Mouse (Mus musculus) forebrain, embryonic 16.5 days (tissue): ENCODE measurements around the gene Abca9. TPM values are rescaled to one million over a fixed set of nuclear protein-coding genes. Genes with fewer than 3 reads are reported as not detected.

Source experiments
- ATAC-seq: fragments of 200-750 bp; cut with Nextera tagmentation; 2 replicates; pipeline ENCODE4 v1.8.0; 2017; ENCODE audit warnings: mild to moderate bottlenecking, moderate library complexity
- H3K27ac ChIP-seq: fragments of 300-500 bp; sonication (generic); 2 replicates; pipeline ENCODE4 v1.5.1; 2014; ENCODE audit warnings: low read length, control low read depth
- H3K27me3 ChIP-seq: fragments of 300-500 bp; sonication (generic); replicated peaks from 2 replicates; pipeline ENCODE4 v1.6.1; 2014; ENCODE audit warnings: low read length; ENCODE audit not compliant: control insufficient read depth, insufficient read depth
- H3K36me3 ChIP-seq: fragments of 300-500 bp; sonication (generic); 2 replicates; pipeline ENCODE4 v1.6.1; 2014; ENCODE audit not compliant: control insufficient read depth, insufficient read depth
- H3K4me1 ChIP-seq: fragments of 300-500 bp; sonication (generic); replicated peaks from 2 replicates; pipeline ENCODE4 v1.6.1; 2014; ENCODE audit warnings: low read length; ENCODE audit not compliant: control insufficient read depth, insufficient read depth
- H3K4me2 ChIP-seq: fragments of 300-500 bp; sonication (generic); 2 replicates; pipeline ENCODE4 v1.6.1; 2014; ENCODE audit warnings: mild to moderate bottlenecking, low read length, control low read depth
- H3K4me3 ChIP-seq: fragments of 300-500 bp; sonication (generic); replicated peaks from 2 replicates; pipeline ENCODE4 v1.5.1; 2014; ENCODE audit warnings: mild to moderate bottlenecking, low read length, control low read depth
- H3K9ac ChIP-seq: fragments of 300-500 bp; sonication (generic); replicated peaks from 2 replicates; pipeline ENCODE4 v1.6.1; 2014; ENCODE audit warnings: low read depth, low read length, control low read depth
- H3K9me3 ChIP-seq: fragments of 300-500 bp; sonication (generic); 2 replicates; pipeline ENCODE4 v1.6.1; 2016; ENCODE audit warnings: low read length; ENCODE audit not compliant: control insufficient read depth
- WGBS: fragments of 180-500 bp; shearing (Covaris S2); extraction: QIAGEN DNeasy Blood & Tissue Kit; methylation state at CpG from one replicate; pipeline ENCODE4 v1.1.7; 2014; 5-methylcytosine and 5-hydroxymethylcytosine counted together
- polyA plus RNA-seq: library from polyadenylated mRNA; unstranded; fragments of >200 nt; fragmentation: Nextera tagmentation; extraction: Ambion mirVana; gene quantifications from 2 replicates; pipeline ENCODE4 v1.2.1, GENCODE M21; 2015

The Abca9 gene
- polyA plus RNA-seq, 1 experiment from 2014 or later: 2.5 TPM

DNA sequence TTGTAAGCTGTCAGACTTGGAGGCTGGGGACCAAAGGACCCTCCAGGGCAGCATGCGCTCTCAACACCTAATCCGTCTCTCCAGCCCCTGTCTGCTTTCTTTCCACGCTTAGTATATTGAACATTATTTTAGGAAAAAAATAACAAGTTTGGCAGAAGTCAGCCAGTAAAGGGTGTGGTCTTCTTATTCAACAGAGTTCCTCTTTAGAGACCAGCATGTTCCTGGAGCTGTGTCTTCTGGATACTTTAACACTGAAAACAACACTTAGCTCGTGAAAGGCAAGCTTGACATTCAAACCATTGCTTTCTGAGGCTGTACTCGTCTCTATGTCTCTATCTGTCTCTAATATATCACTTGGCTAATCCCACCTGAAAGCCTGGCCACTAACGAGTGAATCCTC lies 10.9 kb downstream of the Abca9 start:
- no peaks in the 10 kb centered on the region for H3K9me3 ChIP-seq
- H3K4me2 ChIP-seq: no peak overlapping the region
- no peaks in the 10 kb centered on the region for H3K27me3 ChIP-seq
- no peak overlapping the region for H3K9ac ChIP-seq
- 69% methylated on average over 6 of the region's 6 CpGs for WGBS
- no peak overlapping the region for H3K27ac ChIP-seq
- no peaks in the 10 kb centered on the region for H3K36me3 ChIP-seq
- H3K4me1 ChIP-seq: no peaks in the 10 kb centered on the region
- ATAC-seq: no peak
- H3K4me3 ChIP-seq: no peak overlapping the region

- no peaks in the 10 kb centered on the region for H3K36me3 ChIP-seq
- no peak overlapping the region for H3K9ac ChIP-seq
- no peaks in the 10 kb centered on the region for H3K27me3 ChIP-seq
- 86% methylated on average over 11 of the region's 11 CpGs for WGBS
- H3K4me3 ChIP-seq: no peak overlapping the region
- no peak overlapping the region for H3K4me2 ChIP-seq
- no peaks in the 10 kb centered on the region for H3K9me3 ChIP-seq
- no peaks in the 10 kb centered on the region for H3K4me1 ChIP-seq
- no peak overlapping the region for H3K27ac ChIP-seq
- no peak for ATAC-seq
Observed at GRCm38 (mm10) chr11:110155985-110156384, 12.0 kb downstream of the Abca9 start.

- no peak overlapping the region for H3K4me2 ChIP-seq
- no peaks in the 10 kb centered on the region for H3K9me3 ChIP-seq
- no peaks in the 10 kb centered on the region for H3K27me3 ChIP-seq
- no peak overlapping the region for H3K27ac ChIP-seq
- H3K9ac ChIP-seq: no peak overlapping the region
- no peak for ATAC-seq
- no peaks in the 10 kb centered on the region for H3K36me3 ChIP-seq
- 94% methylated on average over 5 of the region's 5 CpGs for WGBS
- no peak overlapping the region for H3K4me3 ChIP-seq
- 0 out of 2 replicates have a peak, but pooled peaks cover 2% of the 10 kb centered on the region for H3K4me1 ChIP-seq
Observed at GRCm38 (mm10) chr11:110147640-110148039, 20.4 kb downstream of the Abca9 start.

GRCm38 (mm10) chr11:110145421-110145820 lies 22.6 kb downstream of the Abca9 start:
- no peak overlapping the region for H3K4me3 ChIP-seq
- H3K27ac ChIP-seq: no peak overlapping the region
- no peak for ATAC-seq
- no peaks in the 10 kb centered on the region for H3K27me3 ChIP-seq
- no peak overlapping the region for H3K9ac ChIP-seq
- H3K4me1 ChIP-seq: 0 out of 2 replicates have a peak, but pooled peaks cover 2% of the 10 kb centered on the region
- 71% methylated on average over 11 of the region's 11 CpGs for WGBS
- H3K9me3 ChIP-seq: no peaks in the 10 kb centered on the region
- H3K36me3 ChIP-seq: no peaks in the 10 kb centered on the region
- no peak overlapping the region for H3K4me2 ChIP-seq

DNA sequence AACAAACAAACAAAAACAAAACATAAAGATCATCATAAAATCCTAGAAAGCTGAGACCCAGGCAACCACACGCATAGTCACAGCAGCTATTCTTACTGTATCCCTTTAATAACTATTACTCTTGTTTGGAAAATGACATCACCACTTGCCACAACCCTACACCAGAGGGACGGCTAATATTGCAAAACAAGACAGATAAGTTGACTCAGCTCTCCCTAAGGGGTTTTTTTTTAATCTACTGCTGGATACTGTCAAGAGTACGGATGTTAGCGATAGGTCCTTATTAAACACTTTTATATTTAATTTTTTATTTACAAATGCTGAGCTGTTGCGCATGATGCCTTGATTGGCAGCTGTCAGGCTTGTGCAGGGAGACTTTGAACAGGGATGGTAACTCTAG lies 37.2 kb downstream of the Abca9 start:
- 85% methylated on average over 5 of the region's 5 CpGs for WGBS
- Histone ChIP-seq H3K27ac (no peak overlapping the region), H3K36me3 (no peaks in the 10 kb centered on the region), H3K4me1 (no peaks in the 10 kb centered on the region), H3K4me3 (no peak overlapping the region), H3K9ac (no peak overlapping the region), H3K27me3 (no peaks in the 10 kb centered on the region), H3K4me2 (no peak overlapping the region), H3K9me3 (no peaks in the 10 kb centered on the region)
- no peak for ATAC-seq

DNA sequence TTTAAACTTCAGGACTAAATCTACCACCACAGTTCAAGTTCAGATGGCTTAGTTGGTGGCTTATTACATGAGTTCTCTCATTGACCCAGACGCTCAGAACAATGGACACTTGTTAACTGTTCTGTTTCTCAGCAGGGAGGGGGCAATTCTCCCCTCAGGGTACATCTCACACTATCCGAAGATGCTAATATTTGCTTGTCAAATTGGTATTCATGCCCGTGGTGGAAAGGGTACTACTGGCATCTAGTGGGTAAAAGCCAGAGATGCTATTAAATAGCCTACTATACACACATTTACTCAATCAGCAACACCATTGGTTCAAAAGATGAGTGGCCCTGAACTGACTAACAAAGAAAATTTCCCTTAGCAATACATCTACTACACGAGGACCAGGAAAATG lies 56.9 kb downstream of the Abca9 start:
- no peak overlapping the region for H3K9ac ChIP-seq
- no peak for ATAC-seq
- H3K27ac ChIP-seq: no peak overlapping the region
- no peaks in the 10 kb centered on the region for H3K36me3 ChIP-seq
- no peak overlapping the region for H3K4me3 ChIP-seq
- H3K9me3 ChIP-seq: no peaks in the 10 kb centered on the region
- H3K4me1 ChIP-seq: no peaks in the 10 kb centered on the region
- 48% methylated on average over 4 of the region's 4 CpGs for whole genome bisulfite sequencing
- no peaks in the 10 kb centered on the region for H3K27me3 ChIP-seq
- H3K4me2 ChIP-seq: no peak overlapping the region

- no peaks in the 10 kb centered on the region for H3K36me3 ChIP-seq
- H3K4me3 ChIP-seq: no peak overlapping the region
- no peak overlapping the region for H3K27ac ChIP-seq
- 93% methylated on average over 7 of the region's 7 CpGs for WGBS
- no peaks in the 10 kb centered on the region for H3K9me3 ChIP-seq
- ATAC-seq: no peak
- H3K9ac ChIP-seq: no peak overlapping the region
- 0 out of 2 replicates have a peak, but pooled peaks cover 2% of the 10 kb centered on the region for H3K4me1 ChIP-seq
- H3K4me2 ChIP-seq: no peak overlapping the region
- no peaks in the 10 kb centered on the region for H3K27me3 ChIP-seq
Observed at GRCm38 (mm10) chr11:110101437-110101836, 66.6 kb downstream of the Abca9 start.

DNA sequence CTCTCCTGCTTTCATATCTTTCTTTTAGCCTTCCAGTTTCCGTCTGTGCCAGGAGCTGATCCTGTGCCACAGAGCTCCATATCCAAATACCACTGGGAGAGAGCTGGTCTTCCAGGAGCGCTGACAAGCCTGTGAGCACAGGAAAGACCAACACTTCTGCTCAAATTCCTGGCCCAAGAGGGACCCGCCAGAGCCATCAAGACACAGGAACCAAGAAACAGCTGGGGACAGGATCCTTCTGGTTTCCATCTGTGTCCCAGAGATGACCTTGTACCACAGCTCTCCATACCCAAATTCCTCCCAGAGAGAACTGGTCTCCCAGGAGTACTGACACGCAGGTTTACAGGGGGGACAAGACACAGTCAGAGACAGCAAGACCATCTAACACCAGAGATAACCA lies 69.1 kb downstream of the Abca9 start:
- 77% methylated on average over 4 of the region's 4 CpGs for WGBS
- peaks cover 14% of the 10 kb centered on the region for H3K4me1 ChIP-seq
- no peak overlapping the region for H3K27ac ChIP-seq
- no peaks in the 10 kb centered on the region for H3K9me3 ChIP-seq
- no peak for ATAC-seq
- H3K36me3 ChIP-seq: no peaks in the 10 kb centered on the region
- no peaks in the 10 kb centered on the region for H3K27me3 ChIP-seq
- H3K4me2 ChIP-seq: no peak overlapping the region
- H3K4me3 ChIP-seq: no peak overlapping the region
- no peak overlapping the region for H3K9ac ChIP-seq

GRCm38 (mm10) chr11:110097465-110097864 lies 70.5 kb downstream of the Abca9 start:
- ATAC-seq: no peak
- no peak overlapping the region for H3K27ac ChIP-seq
- H3K27me3 ChIP-seq: no peaks in the 10 kb centered on the region
- no peaks in the 10 kb centered on the region for H3K36me3 ChIP-seq
- peaks cover 12% of the 10 kb centered on the region for H3K4me1 ChIP-seq
- H3K9me3 ChIP-seq: no peaks in the 10 kb centered on the region
- H3K4me2 ChIP-seq: no peak overlapping the region
- no peak overlapping the region for H3K9ac ChIP-seq
- no peak overlapping the region for H3K4me3 ChIP-seq
- 76% methylated on average over 6 of the region's 6 CpGs for WGBS

DNA sequence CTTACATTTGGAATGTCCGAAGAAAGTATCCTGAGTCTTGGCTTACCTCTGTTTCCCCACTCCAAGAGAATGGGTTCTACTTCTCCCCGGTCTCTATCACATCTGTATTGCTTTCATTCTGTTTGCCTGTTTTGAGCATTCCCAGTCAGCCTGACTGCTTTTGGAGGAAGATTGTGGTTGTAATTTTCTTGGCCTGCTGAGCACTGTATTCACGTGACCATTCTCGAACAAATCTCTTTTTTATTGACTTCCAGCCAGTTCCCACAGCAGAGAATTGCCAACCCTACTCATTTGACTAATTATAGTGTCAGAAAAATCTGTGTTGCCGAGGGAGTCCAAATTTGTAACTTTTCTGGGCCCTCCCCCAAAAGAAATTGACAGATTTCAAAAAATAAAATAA lies 72.1 kb downstream of the Abca9 start, which contains the start of gene Abca8a:
TSS of gene Abca8a (minus strand) at position 121 of the 400 bp plus-strand sequence.
- ATAC-seq: peak; percentile 86
- WGBS: 30% methylated on average over 5 of the region's 5 CpGs
- no peak within 1 kb of the TSS; the same call in 1 of the 2 replicates for H3K4me2 ChIP-seq

More for the DNA sequence above, 72.1 kb downstream of the Abca9 start, which contains the start of gene Abca8a:
- Histone ChIP-seq H3K4me1 (peaks cover 12% of the 10 kb centered on the region), H3K27me3 (no peaks in the 10 kb centered on the region), H3K4me3 (no peak within 1 kb of the TSS), H3K36me3 (no peaks in the 10 kb centered on the region), H3K9me3 (no peaks in the 10 kb centered on the region), H3K27ac (peak within 1 kb of the TSS; percentile 47; the same call in 1 of the 2 replicates), H3K9ac (no peak within 1 kb of the TSS)
